In the genomic region with DNA sequence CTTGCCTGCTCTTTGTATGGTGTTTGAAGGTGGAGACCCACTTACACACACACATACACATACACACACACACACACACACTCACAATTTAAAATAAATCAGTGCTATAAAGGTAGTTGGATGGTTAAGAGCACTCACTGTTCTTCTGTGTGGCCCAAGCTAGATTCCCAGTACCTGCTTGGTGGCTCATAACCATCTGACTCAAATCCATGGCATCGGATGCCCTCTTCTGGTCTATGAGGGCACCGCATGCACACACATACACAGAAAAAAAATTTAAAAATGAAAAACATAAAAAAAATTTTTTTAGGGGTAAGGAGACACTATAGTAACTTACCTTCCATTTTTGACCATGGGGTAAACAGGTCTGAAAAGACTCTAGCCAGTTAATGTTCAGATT, we compare ENCODE assay signal across 22 mouse cellular contexts.
A peak's percentile ranks its signal among the peaks of the same experiment; 100 is the strongest.
DNase-seq lines count a peak whose midpoint lies in the region; ATAC-seq and TF ChIP-seq lines count a peak whose summit lies in the region.
"Had no signal": no experiment of that assay in that cellular context is flagged by ENCODE, and none has a peak within 500 bp of the region (broad histone marks: within the 10 kb centered on the region; RNA-seq: fewer than 3 reads in every experiment).

No protein-coding gene starts in this region.

- no peaks in the 10 kb centered on the region for H3K36me3 ChIP-seq in kidney, adult 2 months (ENCODE audit: control insufficient read depth, insufficient read depth, low read length)
- no peaks in the 10 kb centered on the region for H3K36me3 ChIP-seq in midbrain, postnatal 0 days (ENCODE audit: insufficient read depth, low read length)
- H3K36me3 ChIP-seq in midbrain, embryonic 10.5 days: no peaks in the 10 kb centered on the region
- H3K36me3 ChIP-seq in MEL (ENCODE audit: control insufficient read depth in 1 of 2, insufficient read depth in 2 of 2, low read length in 2 of 2): no peaks in the 10 kb centered on the region; a peak in 1 of 4 replicates
- no peaks in the 10 kb centered on the region for H3K36me3 ChIP-seq in forebrain, embryonic 10.5 days (replicated peaks)
- H3K36me3 ChIP-seq: embryonic facial prominence, embryonic 13.5 days; heart, embryonic 15.5 days; hindbrain, embryonic 10.5 days; hindbrain, embryonic 15.5 days had no signal

- TF ChIP-seq POLR2A in kidney, adult 2 months (IDR thresholded peaks at IDR 0.05; ENCODE audit: low read depth, low read length): no peak
- no peak for TF ChIP-seq POLR2A in MEL (IDR thresholded peaks at IDR 0.05; ENCODE audit: control insufficient read depth in 1 of 2, insufficient read depth in 1 of 2, low read depth in 1 of 2, low read length in 2 of 2, poor library complexity in 1 of 2)

- no peaks in the 10 kb centered on the region for H3K9me3 ChIP-seq in midbrain, postnatal 0 days (ENCODE audit: low read length)
- H3K9me3 ChIP-seq in midbrain, embryonic 10.5 days (replicated peaks): no peaks in the 10 kb centered on the region
- H3K9me3 ChIP-seq in MEL (replicated peaks; ENCODE audit: insufficient read depth, low read length): no peaks in the 10 kb centered on the region
- H3K9me3 ChIP-seq in forebrain, embryonic 10.5 days: no peaks in the 10 kb centered on the region
- H3K9me3 ChIP-seq: embryonic facial prominence, embryonic 13.5 days; heart, embryonic 15.5 days; hindbrain, embryonic 10.5 days; hindbrain, embryonic 15.5 days had no signal

- H3K4me2 ChIP-seq in midbrain, postnatal 0 days (ENCODE audit: low read depth, low read length, poor library complexity, severe bottlenecking): no peak overlapping the region
- H3K4me2 ChIP-seq: embryonic facial prominence, embryonic 13.5 days; forebrain, embryonic 13.5 days; heart, embryonic 11.5 days; heart, embryonic 15.5 days; hindbrain, embryonic 15.5 days had no signal

- 98% methylated on average over 2 of the region's 2 CpGs for WGBS in kidney, adult 2 months
- WGBS in midbrain, postnatal 0 days: 98% methylated on average over 2 of the region's 2 CpGs
- 99% methylated on average over 2 of the region's 2 CpGs for WGBS in midbrain, embryonic 10.5 days
- 96% methylated on average over 2 of the region's 2 CpGs for WGBS in forebrain, embryonic 10.5 days

- H3K79me2 ChIP-seq in MEL (ENCODE audit: control insufficient read depth, insufficient read depth, low read length, poor library complexity): no peaks in the 10 kb centered on the region

- H3K27ac ChIP-seq in kidney, adult 2 months (ENCODE audit: insufficient read depth, low read depth, low read length): no peak overlapping the region
- H3K27ac ChIP-seq in midbrain, postnatal 0 days (ENCODE audit: low read depth, low read length): no peak overlapping the region
- no peak overlapping the region for H3K27ac ChIP-seq in midbrain, embryonic 10.5 days (replicated peaks)
- H3K27ac ChIP-seq in MEL (ENCODE audit: control insufficient read depth, low read depth, low read length): no peak overlapping the region
- no peak overlapping the region for H3K27ac ChIP-seq in forebrain, embryonic 10.5 days
- H3K27ac ChIP-seq: embryonic facial prominence, embryonic 13.5 days; forebrain, embryonic 13.5 days; heart, adult 2 months; heart, embryonic 15.5 days; hindbrain, embryonic 10.5 days; hindbrain, embryonic 15.5 days had no signal

- no peak overlapping the region for H3K9ac ChIP-seq in midbrain, postnatal 0 days (replicated peaks; ENCODE audit: low read length, poor library complexity, severe bottlenecking)
- H3K9ac ChIP-seq in MEL (ENCODE audit: control insufficient read depth, low read depth, low read length, poor library complexity, severe bottlenecking): no peak overlapping the region
- H3K9ac ChIP-seq: embryonic facial prominence, embryonic 13.5 days; forebrain, embryonic 13.5 days; forebrain, postnatal 0 days; heart, embryonic 15.5 days; hindbrain, embryonic 15.5 days had no signal

- H3K27me3 ChIP-seq in kidney, adult 2 months (replicated peaks; ENCODE audit: control insufficient read depth, insufficient read depth, low read length): no peaks in the 10 kb centered on the region; the same call in 1 of the 2 replicates
- no peaks in the 10 kb centered on the region for H3K27me3 ChIP-seq in midbrain, postnatal 0 days (ENCODE audit: insufficient read depth, low read length)
- no peaks in the 10 kb centered on the region for H3K27me3 ChIP-seq in midbrain, embryonic 10.5 days (ENCODE audit: low read depth, poor library complexity, severe bottlenecking)
- H3K27me3 ChIP-seq in MEL (ENCODE audit: control insufficient read depth in 1 of 2, insufficient read depth in 2 of 2, low read length in 2 of 2): no peaks in the 10 kb centered on the region; a peak in 1 of 4 replicates
- H3K27me3 ChIP-seq in forebrain, embryonic 10.5 days (ENCODE audit: poor library complexity, severe bottlenecking): no peaks in the 10 kb centered on the region
- H3K27me3 ChIP-seq: embryonic facial prominence, embryonic 13.5 days; forebrain, embryonic 13.5 days; heart, embryonic 15.5 days; hindbrain, embryonic 15.5 days had no signal

- TF ChIP-seq EP300 in MEL (IDR thresholded peaks at IDR 0.05; ENCODE audit: low read depth in 1 of 2, low read length in 2 of 2): no peak

- H3K4me3 ChIP-seq in kidney, adult 2 months (ENCODE audit: insufficient read depth, low read depth, low read length): no peak overlapping the region
- H3K4me3 ChIP-seq in midbrain, postnatal 0 days (ENCODE audit: low read depth, low read length): no peak overlapping the region
- no peak overlapping the region for H3K4me3 ChIP-seq in midbrain, embryonic 10.5 days
- H3K4me3 ChIP-seq in MEL (ENCODE audit: control insufficient read depth in 1 of 2, insufficient read depth in 1 of 2, low read depth in 2 of 2, low read length in 2 of 2): no peak overlapping the region
- no peak overlapping the region for H3K4me3 ChIP-seq in forebrain, embryonic 10.5 days
- H3K4me3 ChIP-seq: embryonic facial prominence, embryonic 13.5 days; forebrain, embryonic 13.5 days; heart, adult 2 months; heart, embryonic 15.5 days; hindbrain, embryonic 10.5 days; hindbrain, embryonic 15.5 days had no signal

- TF ChIP-seq CTCF in kidney, adult 2 months (conservative IDR thresholded peaks at IDR 0.05; ENCODE audit: insufficient read depth, insufficient read length, low read depth, low read length): 0 out of 2 replicates have a peak, but pooled peaks have one; percentile 8
- TF ChIP-seq CTCF in midbrain, postnatal 0 days (IDR thresholded peaks at IDR 0.05): 0 out of 2 replicates have a peak, but pooled peaks have one; percentile 6
- peak; percentile 37 to 65 (median 57); a peak in 5 of 6 replicates for TF ChIP-seq CTCF in MEL (IDR thresholded peaks at IDR 0.05 in 2 of 3, conservative IDR thresholded peaks at IDR 0.05 in 1 of 3; ENCODE audit: control insufficient read depth in 1 of 3, insufficient read depth in 1 of 3, low read depth in 2 of 3, low read length in 3 of 3, poor library complexity in 1 of 3, severe bottlenecking in 1 of 3)

- TF ChIP-seq RAD21 in MEL (IDR thresholded peaks at IDR 0.05; ENCODE audit: low read depth, low read length): peak; percentile 72

- no peak for DNase-seq in kidney, adult 2 months
- DNase-seq in kidney, postnatal 14 days: no peak
- DNase-seq in midbrain, postnatal 0 days (ENCODE audit: low spot score): no peak
- DNase-seq in midbrain, embryonic 10.5 days (ENCODE audit: low spot score): no peak
- peak; percentile 65 for DNase-seq in MEL (ENCODE audit: low read depth, low spot score)
- no peak for DNase-seq in liver
- DNase-seq in forebrain, embryonic 10.5 days (ENCODE audit: extremely low spot score, low spot score): no peak
- DNase-seq: adrenal gland, postnatal 14 days; cerebellum, adult 18-20 months; cerebellum, adult 9-11 months; cerebellum, postnatal 36 days; forebrain, postnatal 0 days; gastrocnemius, postnatal 14 days; heart, adult 2 months; heart, postnatal 14 days had no signal

- H3K4me1 ChIP-seq in kidney, adult 2 months (ENCODE audit: control insufficient read depth, insufficient read depth, low read length): no peaks in the 10 kb centered on the region
- no peaks in the 10 kb centered on the region for H3K4me1 ChIP-seq in midbrain, postnatal 0 days (ENCODE audit: insufficient read depth, low read length)
- H3K4me1 ChIP-seq in midbrain, embryonic 10.5 days: no peaks in the 10 kb centered on the region
- peaks cover 0 to 2% of the 10 kb centered on the region in 2 experiments; a peak in 2 of 4 replicates for H3K4me1 ChIP-seq in MEL (ENCODE audit: control insufficient read depth in 1 of 2, insufficient read depth in 2 of 2, low read length in 2 of 2)
- H3K4me1 ChIP-seq in forebrain, embryonic 10.5 days: no peaks in the 10 kb centered on the region
- H3K4me1 ChIP-seq: embryonic facial prominence, embryonic 13.5 days; forebrain, embryonic 13.5 days; heart, embryonic 15.5 days; hindbrain, embryonic 10.5 days; hindbrain, embryonic 15.5 days had no signal

- no peak for ATAC-seq in midbrain, postnatal 0 days (ENCODE audit: low FRiP score)
- ATAC-seq: activated CD4-positive, CD25-positive, alpha-beta regulatory T cell, adult 4 months; forebrain, embryonic 13.5 days; forebrain, postnatal 0 days had no signal

TF ChIP-seq in MEL, 35 proteins besides CTCF, POLR2A, EP300 and RAD21:
- TF ChIP-seq SMC3 (IDR thresholded peaks at IDR 0.05; ENCODE audit: low read depth, low read length) (peak; percentile 67), POLR2AphosphoS2 (IDR thresholded peaks at IDR 0.05; ENCODE audit: low read length) (no peak), ZC3H11A (IDR thresholded peaks at IDR 0.05; ENCODE audit: low read depth, low read length) (peak; percentile 78), POLR2AphosphoS5 (IDR thresholded peaks at IDR 0.05; ENCODE audit: borderline replicate concordance, low read depth, low read length) (no peak), ZNF384 (IDR thresholded peaks at IDR 0.05; ENCODE audit: low read depth, low read length) (peak; percentile 87)

Comparison
In these comparisons a context has a peak if more than half of its experiments do, and no peak if none do; other contexts are left out.
1. CTCF ChIP-seq: peak in every context shown above with its lines; median percentile 57 in MEL; 8 in kidney, adult 2 months; 6 in midbrain, postnatal 0 days.